Mouse (Mus musculus): ENCODE data around the gene Lcp2.

DNA sequence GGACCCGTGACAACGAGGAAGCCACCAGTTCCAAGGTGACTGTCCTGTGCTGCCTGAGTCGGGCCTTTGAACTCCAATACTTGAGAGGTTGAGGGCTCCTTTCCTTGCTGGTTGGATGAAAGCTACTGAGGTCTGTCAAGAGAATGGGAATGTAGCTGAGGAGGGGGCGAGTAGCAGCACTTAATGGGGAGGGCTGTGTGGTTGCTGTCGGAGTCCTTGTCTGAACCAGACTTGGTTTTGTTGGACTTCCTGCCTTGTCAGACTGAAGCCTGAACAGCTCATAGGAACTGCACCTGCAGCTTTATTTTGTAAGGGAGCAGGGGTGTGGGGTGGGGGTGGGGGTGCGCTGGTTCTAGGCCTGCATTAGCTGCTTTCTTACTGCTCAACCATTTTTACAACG, 31.9 kb downstream of the Lcp2 start:
- no peak for TF ChIP-seq POLR2A (IDR thresholded peaks at IDR 0.05; ENCODE audit: insufficient read depth, low read length)
- no peak for TF ChIP-seq CTCF (IDR thresholded peaks at IDR 0.05; ENCODE audit: low read depth, low read length)

Data from ES-Bruce4 (cell line).